Mouse (Mus musculus) hindbrain, embryonic 14.5 days (tissue): Measurements from ENCODE around the gene Cdipt. TPM values are rescaled to one million over a fixed set of nuclear protein-coding genes. Genes with fewer than 3 reads are reported as not detected.

Source experiments
- ATAC-seq: fragments of 200-750 bp; cut with Nextera tagmentation; 2 replicates; pipeline ENCODE4 v1.8.0; 2017; ENCODE audit warnings: moderate number of reproducible peaks, mild to moderate bottlenecking, moderate TSS enrichment, moderate library complexity; ENCODE audit not compliant: low FRiP score
- DNase-seq: peaks from one replicate; pipeline ENCODE4 v3.0.0-alpha.2; 2015; ENCODE audit warnings: low spot score
- H3K27ac ChIP-seq: fragments of 300-500 bp; sonication (generic); 2 replicates; pipeline ENCODE4 v1.5.1; 2014; ENCODE audit warnings: mild to moderate bottlenecking, moderate library complexity
- H3K27me3 ChIP-seq: fragments of 300-500 bp; sonication (generic); 2 replicates; pipeline ENCODE4 v1.6.1; 2014; ENCODE audit warnings: mild to moderate bottlenecking, low read length, mixed read lengths; ENCODE audit not compliant: control insufficient read depth, insufficient read depth
- H3K36me3 ChIP-seq: fragments of 300-500 bp; sonication (generic); replicated peaks from 2 replicates; pipeline ENCODE4 v1.6.1; 2014; ENCODE audit not compliant: control insufficient read depth, insufficient read depth
- H3K4me1 ChIP-seq: fragments of 300-500 bp; sonication (generic); replicated peaks from 2 replicates; pipeline ENCODE4 v1.6.1; 2014; ENCODE audit warnings: antibody characterized with exemption, low read length, mixed read lengths; ENCODE audit not compliant: control insufficient read depth, insufficient read depth
- H3K4me2 ChIP-seq: fragments of 300-500 bp; sonication (generic); replicated peaks from 2 replicates; pipeline ENCODE4 v1.6.1; 2014; ENCODE audit warnings: mild to moderate bottlenecking, moderate library complexity
- H3K4me3 ChIP-seq: fragments of 300-500 bp; sonication (generic); replicated peaks from 2 replicates; pipeline ENCODE4 v1.5.1; 2014; ENCODE audit warnings: mild to moderate bottlenecking, low read length
- H3K9ac ChIP-seq: fragments of 300-500 bp; sonication (generic); 2 replicates; pipeline ENCODE4 v1.6.1; 2014
- H3K9me3 ChIP-seq: fragments of 300-500 bp; sonication (generic); 2 replicates; pipeline ENCODE4 v1.6.1; 2016; ENCODE audit warnings: low read length; ENCODE audit not compliant: control insufficient read depth
- WGBS: fragments of 180-500 bp; shearing (Covaris S2); extraction: QIAGEN DNeasy Blood & Tissue Kit; methylation state at CpG from one replicate; pipeline ENCODE4 v1.1.7; 2014; 5-methylcytosine and 5-hydroxymethylcytosine counted together
- polyA plus RNA-seq: library from polyadenylated mRNA; unstranded; fragments of >200 nt; fragmentation: Nextera tagmentation; extraction: Ambion mirVana; gene quantifications from 2 replicates; pipeline ENCODE4 v1.2.1, GENCODE M21; 2014

Gene Cdipt
- polyA plus RNA-seq, 1 experiment from 2014 or later, result 110 TPM

GRCm38 (mm10) chr7:127020491-127020890 lies 44.8 kb downstream of the Cdipt start:
- peak overlapping the region; percentile 81 for H3K27ac ChIP-seq
- H3K27me3 ChIP-seq, result no peaks in the 10 kb centered on the region
- no peak for ATAC-seq
- 26% methylated on average over 5 of the region's 5 CpGs for WGBS
- peak overlapping the region; percentile 84 for H3K4me2 ChIP-seq
- no peaks in the 10 kb centered on the region for H3K9me3 ChIP-seq
- no peak for DNase-seq
- H3K36me3 ChIP-seq, result peaks cover 37% of the 10 kb centered on the region
- H3K4me3 ChIP-seq, result peak overlapping the region; percentile 51
- peaks cover 59% of the 10 kb centered on the region for H3K4me1 ChIP-seq
- peak overlapping the region; percentile 82 for H3K9ac ChIP-seq

GRCm38 (mm10) chr7:127020901-127021562 lies 45.3 kb downstream of the Cdipt start, which contains the start of the genes Gm42742 and Prrt2:
Gene Gm42742 (minus strand): TSS chr7:127021097.
Gene Prrt2 (minus strand): TSS chr7:127021211.
- Histone ChIP-seq H3K4me3 (peak within 1 kb of the TSS; percentile 51), H3K36me3 (peaks cover 32% of the 10 kb centered on the region), H3K9me3 (no peaks in the 10 kb centered on the region), H3K27ac (peak within 1 kb of the TSS; percentile 81), H3K4me2 (peak within 1 kb of the TSS; percentile 84), H3K27me3 (no peaks in the 10 kb centered on the region), H3K4me1 (peaks cover 53% of the 10 kb centered on the region), H3K9ac (peak within 1 kb of the TSS; percentile 82)
- no peak for ATAC-seq
- WGBS, result 2% methylated on average over 33 of the region's 37 CpGs
- peak; percentile 46 for DNase-seq

GRCm38 (mm10) chr7:127021563-127022527 lies 46.1 kb downstream of the Cdipt start:
- ATAC-seq, result no peak

DNA sequence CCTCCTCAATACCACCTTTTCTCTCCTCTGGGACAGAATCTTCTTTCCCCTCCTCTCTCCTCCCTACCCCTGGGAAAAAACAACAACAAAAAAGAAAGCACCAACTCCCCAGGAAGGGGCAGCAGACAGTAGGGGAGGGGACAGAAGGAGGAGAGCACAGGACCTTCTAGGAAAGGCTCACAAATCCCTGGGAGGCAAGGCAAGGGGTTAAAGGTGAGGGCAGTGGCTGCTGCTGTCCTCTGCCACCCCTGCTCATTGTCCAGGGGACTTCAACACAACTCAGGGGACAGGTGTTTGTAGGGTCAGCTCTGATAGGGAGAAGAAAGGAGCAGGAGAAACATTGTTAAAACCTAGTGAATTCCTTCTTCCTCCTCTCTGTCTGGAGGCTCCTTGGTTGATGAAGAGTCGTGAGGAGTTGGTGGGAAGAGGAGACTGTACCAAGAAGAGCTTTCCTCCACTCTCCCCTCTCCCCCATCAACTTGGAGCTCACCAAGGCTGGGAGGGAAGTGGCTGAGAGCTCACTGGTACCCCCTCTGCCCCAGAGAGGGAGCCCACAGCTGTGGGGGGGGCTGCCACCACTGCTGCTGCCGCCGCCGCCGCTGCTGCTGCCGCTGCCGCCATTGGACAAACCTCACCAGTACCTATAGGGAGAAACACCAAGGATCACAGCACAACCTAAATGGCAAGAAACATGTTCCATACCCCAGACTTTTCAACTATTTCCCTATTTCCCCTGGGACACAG lies 47.0 kb downstream of the Cdipt start:
- peaks cover 51% of the 10 kb centered on the region for H3K4me1 ChIP-seq
- H3K27ac ChIP-seq, result no peak overlapping the region
- ATAC-seq (no peak), DNase-seq (no peak)
- H3K36me3 ChIP-seq, result peaks cover 32% of the 10 kb centered on the region
- no peaks in the 10 kb centered on the region for H3K27me3 ChIP-seq
- 74% methylated on average over 7 of the region's 7 CpGs for WGBS
- peak overlapping the region; percentile 99 for H3K9ac ChIP-seq
- peak overlapping the region; percentile 92; the same call in 1 of the 2 replicates for H3K4me3 ChIP-seq
- peak overlapping the region; percentile 90 for H3K4me2 ChIP-seq
- no peaks in the 10 kb centered on the region for H3K9me3 ChIP-seq

More at GRCm38 (mm10) chr7:127021563-127022527, 46.1 kb downstream of the Cdipt start:
- DNase-seq, result no peak
- H3K36me3 ChIP-seq, result peaks cover 32% of the 10 kb centered on the region
- peak overlapping the region; percentile 81 for H3K27ac ChIP-seq
- peak overlapping the region; percentile 84 for H3K4me2 ChIP-seq
- H3K27me3 ChIP-seq, result no peaks in the 10 kb centered on the region
- peak overlapping the region; percentile 51; the same call in 1 of the 2 replicates for H3K4me3 ChIP-seq
- H3K9me3 ChIP-seq, result no peaks in the 10 kb centered on the region
- WGBS, result 47% methylated on average over 5 of the region's 5 CpGs
- H3K4me1 ChIP-seq, result peaks cover 52% of the 10 kb centered on the region
- peak overlapping the region; percentile 82 for H3K9ac ChIP-seq

GRCm38 (mm10) chr7:127023272-127023691 lies 47.6 kb downstream of the Cdipt start:
- 71% methylated on average over 13 of the region's 13 CpGs for WGBS
- peak overlapping the region; percentile 92 for H3K4me3 ChIP-seq
- H3K27ac ChIP-seq, result no peak overlapping the region
- H3K4me1 ChIP-seq, result peaks cover 55% of the 10 kb centered on the region
- no peaks in the 10 kb centered on the region for H3K27me3 ChIP-seq
- peak overlapping the region; percentile 90 for H3K4me2 ChIP-seq
- ATAC-seq (no peak), DNase-seq (no peak)
- peak overlapping the region; percentile 99 for H3K9ac ChIP-seq
- no peaks in the 10 kb centered on the region for H3K9me3 ChIP-seq
- peaks cover 32% of the 10 kb centered on the region for H3K36me3 ChIP-seq

DNA sequence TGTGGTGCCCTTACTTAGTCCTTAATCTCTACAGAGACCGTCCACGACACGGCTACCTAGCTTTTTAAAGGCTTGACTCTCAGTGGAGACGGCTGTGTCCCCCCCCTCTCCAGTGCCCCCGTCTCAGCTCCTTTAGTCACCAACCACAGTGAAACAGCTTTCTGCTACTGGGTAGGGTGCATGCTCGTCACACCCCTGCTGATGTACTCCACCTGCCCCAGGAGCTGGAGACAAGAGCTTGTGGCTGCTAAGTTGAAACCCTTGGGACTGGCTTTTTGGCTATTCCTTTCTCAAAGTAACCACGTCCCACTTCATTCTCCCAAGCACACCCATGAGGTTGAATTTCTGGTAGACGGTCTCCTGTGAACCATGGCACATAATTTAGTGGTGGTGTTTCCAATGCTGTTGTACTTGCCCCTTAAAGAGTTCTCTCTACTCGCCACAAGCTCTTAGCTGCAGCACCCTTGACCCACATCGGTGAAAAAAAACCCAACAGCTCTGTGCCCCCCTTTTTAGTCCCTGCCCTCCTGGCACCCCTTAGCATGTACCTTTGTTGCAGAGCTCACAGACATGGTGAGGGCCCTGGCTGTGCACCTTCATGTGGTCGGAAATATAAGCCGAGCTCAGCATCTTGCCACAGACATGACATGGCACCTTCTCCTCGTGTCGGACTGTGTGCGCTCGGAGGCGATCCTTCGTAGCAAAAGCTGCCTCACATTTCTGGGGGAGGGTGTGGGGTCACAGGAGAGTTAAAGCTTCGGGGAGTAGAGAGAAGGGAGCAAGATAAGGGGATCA lies 48.4 kb downstream of the Cdipt start:
- Histone ChIP-seq H3K36me3 (peaks cover 32% of the 10 kb centered on the region), H3K4me2 (peak overlapping the region; percentile 90), H3K27ac (peak overlapping the region; percentile 100), H3K9ac (peak overlapping the region; percentile 99), H3K4me1 (peaks cover 55% of the 10 kb centered on the region), H3K9me3 (no peaks in the 10 kb centered on the region), H3K27me3 (no peaks in the 10 kb centered on the region), H3K4me3 (peak overlapping the region; percentile 92)
- WGBS, result 23% methylated on average over 19 of the region's 19 CpGs
- ATAC-seq, result no peak
- no peak for DNase-seq

DNA sequence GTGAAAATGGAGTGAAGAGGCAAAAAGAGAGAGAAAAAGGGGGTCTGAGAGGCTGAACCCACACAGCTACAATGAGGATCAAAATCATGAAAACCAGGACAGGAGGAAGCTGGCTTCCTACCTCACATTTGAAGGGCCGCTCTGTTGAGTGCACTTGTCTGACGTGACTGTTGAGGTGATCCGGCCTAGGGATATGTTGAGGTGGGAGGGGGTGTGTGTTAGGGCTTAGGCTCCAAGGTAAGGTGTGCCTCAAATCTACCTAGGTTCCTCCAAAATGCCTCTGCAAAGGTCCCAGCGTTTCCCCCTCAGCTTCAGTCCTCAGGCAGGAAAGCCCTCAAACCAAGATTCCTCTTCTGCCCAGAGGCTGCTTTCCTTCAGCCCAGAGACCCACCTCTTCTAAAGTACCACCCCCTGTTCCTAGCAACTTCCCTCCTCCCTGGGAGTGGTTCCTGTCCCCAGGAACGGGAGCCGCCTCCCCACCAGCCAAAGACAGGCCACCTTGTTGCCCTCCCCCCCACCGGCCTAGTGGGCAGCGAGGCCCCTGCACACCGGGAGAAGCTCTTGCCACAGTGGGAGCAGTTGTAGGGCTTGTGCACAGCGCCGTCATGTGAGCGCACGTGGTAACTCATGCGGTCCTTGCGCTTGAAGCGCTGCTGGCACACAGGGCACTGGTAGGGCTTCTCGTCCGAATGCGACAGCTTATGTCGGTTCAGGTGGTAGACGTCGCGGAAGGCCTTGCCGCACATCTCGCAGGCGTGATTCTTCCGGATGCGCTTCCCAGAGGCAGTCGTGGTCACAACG lies 49.2 kb downstream of the Cdipt start:
- ATAC-seq (peak; percentile 21; the same call in 1 of the 2 replicates), DNase-seq (peak; percentile 74)
- Histone ChIP-seq H3K27ac (peak overlapping the region; percentile 100), H3K9ac (peak overlapping the region; percentile 99), H3K9me3 (no peaks in the 10 kb centered on the region), H3K27me3 (no peaks in the 10 kb centered on the region), H3K4me1 (peaks cover 51% of the 10 kb centered on the region), H3K36me3 (peaks cover 32% of the 10 kb centered on the region), H3K4me3 (peak overlapping the region; percentile 92), H3K4me2 (peak overlapping the region; percentile 90)
- 1% methylated on average over 30 of the region's 30 CpGs for WGBS
